Mouse (Mus musculus) intestine, postnatal 0 days (tissue): ENCODE data around the gene Xlr5a. TPM values are rescaled to one million over a fixed set of nuclear protein-coding genes. Genes with fewer than 3 reads are reported as not detected.
"Not testable (repeated sequence)": the region's sequence is repeated elsewhere in the genome, so short reads cannot be mapped to it uniquely, and the experiment has no call there.

ENCODE experiments used
- ATAC-seq: fragments of 200-750 bp; cut with Nextera tagmentation; 2 replicates; pipeline ENCODE4 v1.8.0; 2017; ENCODE audit warnings: mild to moderate bottlenecking, moderate TSS enrichment, moderate library complexity
- H3K27ac ChIP-seq: fragments of 300-500 bp; sonication (generic); 2 replicates; pipeline ENCODE4 v1.5.1; 2014; ENCODE audit warnings: mild to moderate bottlenecking, low read depth, low read length, moderate library complexity
- H3K27me3 ChIP-seq: fragments of 300-500 bp; sonication (generic); replicated peaks from 2 replicates; pipeline ENCODE4 v1.6.1; 2014; ENCODE audit warnings: low read length, mixed read lengths; ENCODE audit not compliant: control insufficient read depth, insufficient read depth
- H3K36me3 ChIP-seq: fragments of 300-500 bp; sonication (generic); 2 replicates; pipeline ENCODE4 v1.6.1; 2014; ENCODE audit warnings: mild to moderate bottlenecking, moderate library complexity; ENCODE audit not compliant: control insufficient read depth, insufficient read depth
- H3K4me1 ChIP-seq: fragments of 300-500 bp; sonication (generic); replicated peaks from 2 replicates; pipeline ENCODE4 v1.6.1; 2014; ENCODE audit warnings: antibody characterized with exemption, low read length, mixed read lengths; ENCODE audit not compliant: control insufficient read depth, insufficient read depth
- H3K4me2 ChIP-seq: fragments of 300-500 bp; sonication (generic); replicated peaks from 2 replicates; pipeline ENCODE4 v1.6.1; 2014; ENCODE audit warnings: low read depth, mild to moderate bottlenecking, moderate library complexity
- H3K4me3 ChIP-seq: fragments of 300-500 bp; sonication (generic); 2 replicates; pipeline ENCODE4 v1.5.1; 2014; ENCODE audit warnings: low read depth, low read length
- H3K9ac ChIP-seq: fragments of 300-500 bp; sonication (generic); 2 replicates; pipeline ENCODE4 v1.6.1; 2014; ENCODE audit warnings: mild to moderate bottlenecking, low read depth, low read length
- H3K9me3 ChIP-seq: fragments of 300-500 bp; sonication (generic); 2 replicates; pipeline ENCODE4 v1.6.1; 2016; ENCODE audit warnings: mixed run types; ENCODE audit not compliant: control insufficient read depth
- CTCF ChIP-seq: sonication (generic); IDR thresholded peaks from 2 replicates; pipeline ENCODE4 v1.5.1; 2016; ENCODE audit warnings: low read depth, mild to moderate bottlenecking, control low read depth, antibody characterized with exemption, moderate library complexity
- WGBS: fragments of 180-500 bp; shearing (Covaris S2); extraction: QIAGEN DNeasy Blood & Tissue Kit; methylation state at CpG from one replicate; pipeline ENCODE4 v1.1.7; 2014; 5-methylcytosine and 5-hydroxymethylcytosine counted together
- polyA plus RNA-seq: library from polyadenylated mRNA; unstranded; fragments of >200 nt; fragmentation: Nextera tagmentation; extraction: Ambion mirVana; gene quantifications from 2 replicates; pipeline ENCODE4 v1.2.1, GENCODE M21; 2015

Xlr5a gene
- polyA plus RNA-seq, 1 experiment from 2014 or later, result 0.65 TPM

DNA sequence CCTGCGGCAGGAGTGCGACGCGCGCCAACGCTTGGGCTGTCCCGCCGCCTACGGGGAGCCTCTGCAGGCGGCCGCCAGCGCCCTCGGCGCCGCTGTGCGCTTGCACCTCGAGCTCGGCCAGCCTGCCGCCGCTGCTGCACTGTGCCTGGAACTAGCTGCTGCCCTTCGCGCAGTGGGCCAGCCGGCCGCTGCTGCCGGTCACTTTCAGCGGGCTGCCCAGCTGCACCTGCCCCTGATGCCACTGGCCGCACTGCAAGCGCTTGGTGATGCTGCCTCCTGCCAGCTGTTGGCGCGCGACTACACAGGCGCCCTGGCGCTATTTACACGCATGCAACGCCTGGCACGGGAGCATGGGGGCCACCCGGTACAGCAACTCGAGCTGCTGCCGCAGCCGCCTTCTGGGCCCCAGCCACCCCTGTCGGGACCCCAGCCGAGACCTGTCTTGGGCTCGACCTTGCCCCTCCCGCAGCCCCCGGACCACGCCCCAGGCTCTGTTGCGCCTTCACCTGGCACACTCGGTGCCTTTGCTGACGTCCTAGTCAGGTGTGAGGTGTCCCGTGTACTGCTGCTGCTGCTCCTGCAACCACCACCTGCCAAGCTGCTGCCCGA lies 64.1 kb downstream of the Xlr5a start:
- H3K36me3 ChIP-seq, result no peaks in the 10 kb centered on the region
- peak; percentile 63 for ATAC-seq

DNA sequence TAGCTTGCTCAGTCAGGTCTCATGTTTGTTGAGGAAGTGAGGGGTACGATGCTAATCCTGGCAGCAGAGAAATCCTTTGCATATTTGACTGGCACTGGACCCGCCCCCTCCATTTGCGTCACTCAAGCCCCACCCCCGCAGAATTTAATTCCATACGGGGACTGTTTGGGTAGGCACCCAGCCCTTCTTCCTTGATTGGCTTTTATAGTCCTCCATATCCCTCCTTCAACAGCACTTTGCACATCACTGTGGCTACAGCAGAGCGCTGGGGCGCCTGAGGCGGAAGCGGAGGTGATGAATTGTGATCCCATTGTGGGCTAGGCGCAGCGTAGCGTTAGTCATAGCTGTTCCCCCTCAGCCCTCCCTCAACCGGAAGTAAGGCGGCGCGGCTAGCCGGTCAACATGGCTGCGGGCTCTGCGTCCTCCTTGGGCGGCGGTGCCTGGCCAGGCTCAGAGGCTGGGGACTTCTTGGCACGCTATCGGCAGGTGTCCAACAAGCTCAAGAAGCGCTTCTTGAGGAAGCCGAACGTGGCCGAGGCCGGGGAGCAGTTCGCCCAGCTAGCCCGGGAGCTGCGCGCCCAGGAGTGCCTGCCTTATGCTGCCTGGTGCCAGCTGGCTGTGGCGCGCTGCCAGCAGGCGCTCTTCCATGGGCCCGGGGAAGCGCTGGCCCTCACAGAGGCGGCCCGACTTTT lies 64.7 kb downstream of the Xlr5a start, which contains the start of gene F8a:
Gene F8a (plus strand): TSS at position 378 of the 692 bp plus-strand sequence.
- Histone ChIP-seq H3K9me3 (no peaks in the 10 kb centered on the region), H3K27me3 (no peaks in the 10 kb centered on the region), H3K4me1 (no peaks in the 10 kb centered on the region), H3K4me2 (peak within 1 kb of the TSS; percentile 77), H3K27ac (peak within 1 kb of the TSS; percentile 94), H3K4me3 (peak within 1 kb of the TSS; percentile 60), H3K36me3 (no peaks in the 10 kb centered on the region), H3K9ac (peak within 1 kb of the TSS; percentile 62)
- TF ChIP-seq CTCF, result no peak
- peak; percentile 95 for ATAC-seq
- WGBS, result 17% methylated on average over 37 of the region's 39 CpGs

More for the DNA sequence above, 64.1 kb downstream of the Xlr5a start:
- whole genome bisulfite sequencing, result 16% methylated on average over 37 of the region's 51 CpGs
- H3K4me1 ChIP-seq, result no peaks in the 10 kb centered on the region
- peak overlapping the region; percentile 94 for H3K27ac ChIP-seq
- peak; percentile 45 for TF ChIP-seq CTCF
- H3K4me3 ChIP-seq, result peak overlapping the region; percentile 60
- H3K27me3 ChIP-seq, result no peaks in the 10 kb centered on the region
- no peaks in the 10 kb centered on the region for H3K9me3 ChIP-seq
- H3K9ac ChIP-seq, result peak overlapping the region; percentile 62
- H3K4me2 ChIP-seq, result peak overlapping the region; percentile 77

DNA sequence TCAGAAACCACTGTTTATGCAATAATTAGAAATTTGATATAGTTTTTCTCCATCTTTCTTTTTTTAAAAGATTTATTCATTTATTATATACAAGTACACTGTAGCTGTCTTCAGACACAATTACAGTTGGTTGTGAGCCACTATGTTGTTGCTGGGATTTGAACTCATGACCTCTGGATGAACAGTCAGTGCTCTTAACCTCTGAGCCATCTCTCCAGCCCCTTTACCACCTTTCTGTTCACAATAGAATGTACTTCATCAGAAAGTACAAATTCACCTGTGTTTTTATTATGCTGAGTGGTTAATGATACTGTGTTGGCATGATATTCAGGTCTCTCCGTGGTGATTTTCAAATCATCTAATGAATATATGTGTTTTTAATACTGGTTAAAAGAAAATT lies 67.4 kb downstream of the Xlr5a start:
- ATAC-seq, result no peak
- no peaks in the 10 kb centered on the region for H3K27me3 ChIP-seq
- no peak overlapping the region for H3K4me3 ChIP-seq
- no peak overlapping the region for H3K9ac ChIP-seq
- WGBS, result 59% methylated on average over 1 of the region's 1 CpGs
- no peak overlapping the region for H3K27ac ChIP-seq
- no peaks in the 10 kb centered on the region for H3K9me3 ChIP-seq
- no peaks in the 10 kb centered on the region for H3K4me1 ChIP-seq
- no peak overlapping the region for H3K4me2 ChIP-seq
- no peaks in the 10 kb centered on the region for H3K36me3 ChIP-seq
- TF ChIP-seq CTCF, result no peak

GRCm38 (mm10) chrX:73213819-73214564 lies 78.8 kb downstream of the Xlr5a start, which contains the start of gene Xlr4b:
TSS of gene Xlr4b (plus strand) at chrX:73214333.
- not testable (repeated sequence) for H3K27me3 ChIP-seq, H3K9ac ChIP-seq, H3K4me2 ChIP-seq, ATAC-seq, H3K4me3 ChIP-seq, H3K27ac ChIP-seq, H3K4me1 ChIP-seq, H3K9me3 ChIP-seq, H3K36me3 ChIP-seq
- WGBS, result 80% methylated on average over 11 of the region's 19 CpGs

DNA sequence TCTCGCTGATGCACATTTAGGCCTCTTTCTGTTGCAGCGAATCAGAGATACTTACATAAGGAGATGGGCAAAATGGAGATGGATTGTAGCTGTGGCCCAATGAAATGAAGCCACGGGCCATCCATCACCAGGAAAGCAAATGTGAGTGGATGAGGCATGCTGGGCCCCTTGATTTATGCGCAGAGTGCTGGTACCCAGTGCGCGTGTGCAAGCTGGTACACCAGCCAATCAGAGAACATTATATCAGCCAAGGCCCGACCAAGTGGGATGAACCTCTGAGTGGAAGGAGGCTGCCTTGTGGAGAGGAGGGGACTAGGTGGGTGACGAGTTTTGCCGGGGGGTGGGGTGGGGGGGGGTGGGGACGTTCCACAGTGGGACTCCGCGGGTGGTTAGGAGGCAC lies 100.8 kb downstream of the Xlr5a start, which contains the start of gene Xlr3b:
Gene Xlr3b (plus strand): TSS at position 274 of the 400 bp plus-strand sequence.
- H3K4me3 ChIP-seq, H3K9me3 ChIP-seq, H3K27me3 ChIP-seq, H3K4me1 ChIP-seq, H3K36me3 ChIP-seq, H3K4me2 ChIP-seq, H3K9ac ChIP-seq, ATAC-seq, H3K27ac ChIP-seq: not testable (repeated sequence)
- WGBS, result 79% methylated on average over 11 of the region's 12 CpGs

DNA sequence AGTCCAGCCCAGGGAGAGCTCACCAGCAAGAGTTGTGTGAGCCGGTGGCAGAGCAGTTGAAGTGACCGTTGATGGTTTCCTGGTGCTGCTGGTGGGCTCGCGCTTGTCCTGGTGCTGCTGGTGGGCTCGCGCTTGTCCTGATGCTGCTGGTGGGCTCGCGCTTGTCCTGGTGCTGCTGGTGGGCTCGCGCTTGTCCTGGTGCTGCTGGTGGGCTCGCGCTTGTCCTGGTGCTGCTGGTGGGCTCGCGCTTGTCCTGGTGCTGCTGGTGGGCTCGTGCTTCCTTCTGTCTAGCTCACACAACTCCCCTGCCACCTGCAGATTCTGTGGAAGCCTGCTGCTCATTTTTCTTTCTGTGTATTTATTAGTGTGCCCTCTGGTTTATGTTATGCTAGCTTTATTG lies 115.9 kb downstream of the Xlr5a start, which contains the start of gene Spin2d:
Gene Spin2d (minus strand): TSS at position 101 of the 400 bp plus-strand sequence.
- not testable (repeated sequence) for ATAC-seq, H3K36me3 ChIP-seq, H3K27me3 ChIP-seq, H3K9me3 ChIP-seq, H3K27ac ChIP-seq, H3K4me3 ChIP-seq, H3K9ac ChIP-seq, H3K4me1 ChIP-seq, H3K4me2 ChIP-seq
- WGBS, result 68% methylated on average over 5 of the region's 15 CpGs

DNA sequence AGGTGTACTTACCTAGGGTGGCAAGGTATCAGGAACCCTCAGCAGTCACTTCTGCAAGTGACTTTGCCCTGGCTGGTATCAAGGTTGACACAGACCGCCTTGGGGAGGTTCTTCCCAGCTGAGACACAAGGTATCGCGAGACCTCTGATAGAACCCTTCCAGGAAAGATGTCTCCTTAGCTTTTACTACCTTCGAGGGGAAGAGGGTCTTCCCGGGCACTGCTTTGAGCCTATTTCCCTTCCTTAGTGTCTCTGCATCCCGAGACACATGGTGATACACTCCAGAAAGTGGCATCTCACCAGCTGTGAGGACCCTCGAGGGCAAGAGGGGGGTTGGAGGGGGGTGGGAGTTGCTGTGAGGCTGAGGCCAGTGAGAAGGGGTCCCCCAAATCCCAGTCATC lies 143.4 kb downstream of the Xlr5a start, which contains the start of gene DXBay18:
Gene DXBay18 (minus strand): TSS at position 101 of the 400 bp plus-strand sequence.
- not testable (repeated sequence) for H3K9ac ChIP-seq, H3K4me1 ChIP-seq, H3K27me3 ChIP-seq, H3K27ac ChIP-seq, H3K4me2 ChIP-seq, H3K9me3 ChIP-seq, H3K4me3 ChIP-seq, ATAC-seq, H3K36me3 ChIP-seq
- WGBS, result no CpG with 5 or more reads among the region's 7 CpGs

DNA sequence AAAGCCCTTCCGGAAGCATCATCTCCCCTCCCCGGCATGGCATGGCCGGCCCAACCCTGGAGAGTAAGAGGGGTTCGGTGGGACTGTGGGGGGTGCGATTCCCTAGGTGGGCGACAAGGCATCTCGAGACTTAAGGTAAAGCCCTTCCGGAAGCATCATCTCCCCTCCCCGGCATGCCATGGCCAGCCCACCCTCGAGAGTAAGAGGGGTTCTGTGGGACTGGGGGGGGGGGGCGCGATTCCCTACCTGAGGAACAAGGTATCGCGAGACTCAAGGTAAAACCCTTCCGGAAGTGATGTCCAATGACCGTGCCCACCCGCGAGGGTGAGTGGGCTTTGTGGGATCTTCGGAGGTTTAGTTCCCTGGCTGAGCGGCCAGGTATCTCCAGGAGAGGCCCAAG lies 144.3 kb downstream of the Xlr5a start, which contains the start of gene Xlr5b:
Gene Xlr5b (plus strand): TSS at position 301 of the 400 bp plus-strand sequence.
- ATAC-seq, H3K27ac ChIP-seq, H3K36me3 ChIP-seq, H3K9ac ChIP-seq, H3K4me2 ChIP-seq, H3K4me1 ChIP-seq, H3K4me3 ChIP-seq, H3K9me3 ChIP-seq, H3K27me3 ChIP-seq: not testable (repeated sequence)
- WGBS, result no CpG with 5 or more reads among the region's 20 CpGs
